Mouse (Mus musculus) spleen, postnatal 36 days (tissue): Measurements from ENCODE around the gene Pde10a.

Experiments used
- DNase-seq, 2 experiments: peaks; one replicate each; pipeline ENCODE4 v3.0.0; 2022; ENCODE audit warnings: low spot score in 2 of 2, mixed read lengths in 1 of 2

The Pde10a gene

DNA sequence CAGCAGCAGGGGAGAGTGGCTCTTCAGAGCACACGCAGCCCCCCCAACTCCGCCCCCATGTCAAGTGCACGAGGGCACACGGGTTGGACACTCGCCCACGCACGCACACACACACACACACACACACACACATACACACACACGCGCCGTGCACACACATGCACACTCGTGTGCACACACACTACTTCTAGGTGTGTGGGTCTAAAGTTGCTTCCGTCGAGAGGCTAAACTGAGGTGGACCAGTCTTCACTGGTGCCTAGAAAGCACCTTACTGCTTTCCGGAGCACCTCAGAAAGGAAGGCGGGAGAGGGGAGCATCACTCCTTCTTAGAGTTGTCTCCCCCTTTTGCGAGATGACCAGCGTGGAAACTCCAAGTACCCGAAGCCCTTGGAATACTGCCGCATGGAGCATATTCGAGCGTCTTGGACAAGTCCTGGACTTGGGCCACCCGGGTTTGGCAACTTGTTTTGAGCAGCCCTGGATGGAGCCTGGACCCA, at the start of gene Pde10a:
Pde10a (plus strand) TSS at position 148 of the 497 bp plus-strand sequence.
- DNase-seq: no peak

DNA sequence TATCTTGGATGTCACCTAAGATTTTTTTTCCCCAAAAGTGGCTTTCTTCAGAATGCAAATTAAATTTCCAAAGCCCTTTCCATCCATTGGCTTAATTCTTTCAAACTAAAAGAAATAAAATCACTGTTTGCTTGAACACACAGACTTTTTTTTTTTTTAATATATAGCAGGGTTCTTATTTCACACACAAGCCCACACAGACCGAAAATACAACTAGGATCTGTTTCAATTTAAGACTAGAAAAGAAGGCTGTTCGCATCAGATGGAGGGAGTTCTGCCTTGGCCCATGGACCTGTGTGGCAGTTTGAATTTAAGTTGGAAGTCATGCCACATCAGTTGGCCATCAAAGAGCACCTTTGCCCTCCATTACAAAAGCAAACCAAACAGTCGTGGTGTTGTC, 46.6 kb upstream of the Pde10a start:
- no peak for DNase-seq

DNA sequence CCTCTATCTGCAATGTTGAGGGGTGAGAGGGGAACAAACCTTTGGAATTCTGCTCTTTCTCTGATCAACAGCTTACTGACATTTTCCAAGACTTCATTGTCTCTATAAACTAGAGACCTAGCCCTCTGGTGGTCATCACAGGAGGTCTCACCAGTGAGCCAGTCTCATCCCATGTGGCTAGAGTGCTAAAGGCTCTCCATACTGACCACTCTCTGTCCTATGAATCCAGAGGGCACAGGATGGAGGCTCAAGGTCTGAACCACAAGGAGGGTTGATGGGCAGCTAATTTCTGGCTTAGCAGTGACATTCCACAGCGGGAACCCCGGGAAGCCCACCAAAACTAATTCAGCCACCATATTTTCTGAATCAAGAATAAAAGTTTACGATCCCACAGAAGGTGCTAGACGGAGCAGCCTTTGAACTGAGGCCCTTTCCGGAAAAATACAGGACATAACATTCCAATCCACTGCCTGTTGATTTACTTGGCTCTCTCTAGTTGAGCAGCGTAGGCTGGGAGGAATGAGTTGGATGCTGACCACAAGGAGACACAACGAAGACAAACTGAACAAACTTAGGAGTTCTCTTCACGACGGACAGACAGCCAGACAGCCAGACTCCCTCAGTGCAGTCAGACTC, 45.6 kb upstream of the Pde10a start:
- DNase-seq: no peak

DNA sequence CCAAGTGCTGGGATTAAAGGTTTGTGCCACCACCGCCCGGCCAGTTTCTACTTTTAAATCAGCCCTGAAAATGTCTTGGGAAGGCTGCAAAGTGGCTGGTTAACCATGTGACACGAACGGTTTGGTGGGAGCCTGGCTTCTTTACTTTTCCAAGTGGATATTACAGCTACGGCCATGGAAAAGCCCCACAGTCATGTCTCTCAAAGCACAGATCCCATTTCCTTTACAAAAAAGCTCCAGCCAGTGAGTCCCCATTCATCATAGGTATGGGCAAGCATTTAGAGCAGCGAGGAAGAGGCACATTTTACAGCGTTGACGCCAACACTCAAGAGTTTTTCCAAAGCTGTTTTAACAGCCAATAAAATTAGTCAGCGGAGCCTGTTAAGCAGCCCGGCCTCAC, 43.4 kb upstream of the Pde10a start:
- DNase-seq: no peak

DNA sequence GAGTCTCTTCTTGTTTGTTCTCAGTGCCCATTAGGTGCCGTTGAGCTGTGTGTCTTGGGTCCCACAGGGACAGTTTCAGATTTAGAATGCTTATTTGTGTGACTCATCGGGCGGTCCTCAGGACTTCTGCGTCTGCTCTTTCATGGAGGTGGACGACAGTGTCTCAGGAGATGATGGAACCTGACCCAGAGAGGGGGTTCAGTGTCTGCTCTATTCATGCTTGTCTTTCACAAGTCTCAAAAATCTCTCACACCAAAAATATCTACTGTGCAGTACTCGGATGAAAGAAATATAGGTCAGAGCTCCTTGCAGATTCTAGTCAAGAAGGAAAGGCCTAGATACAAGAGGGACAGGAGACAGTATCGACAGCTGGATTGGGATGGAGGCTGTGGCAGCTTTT, 42.3 kb upstream of the Pde10a start:
- no peak for DNase-seq

DNA sequence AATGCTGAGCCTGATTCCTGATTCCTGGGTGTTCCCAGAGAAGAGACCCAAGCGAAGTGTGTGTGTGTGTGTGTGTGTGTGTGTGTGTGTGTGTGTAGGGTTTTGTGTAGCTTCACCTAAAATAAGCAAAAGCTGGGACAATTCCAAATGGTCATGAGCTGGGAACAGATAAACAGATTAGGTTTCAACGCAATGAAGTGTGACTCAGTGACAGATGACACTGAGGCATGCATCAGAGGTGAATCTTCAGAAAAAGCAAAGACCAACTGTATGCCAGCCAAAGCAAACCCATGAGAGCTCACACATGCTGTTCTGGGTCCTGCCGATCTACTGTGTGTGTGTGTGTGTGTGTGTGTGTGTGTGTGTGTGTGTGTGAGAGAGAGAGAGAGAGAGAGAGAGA, 40.9 kb upstream of the Pde10a start:
- DNase-seq: no peak

DNA sequence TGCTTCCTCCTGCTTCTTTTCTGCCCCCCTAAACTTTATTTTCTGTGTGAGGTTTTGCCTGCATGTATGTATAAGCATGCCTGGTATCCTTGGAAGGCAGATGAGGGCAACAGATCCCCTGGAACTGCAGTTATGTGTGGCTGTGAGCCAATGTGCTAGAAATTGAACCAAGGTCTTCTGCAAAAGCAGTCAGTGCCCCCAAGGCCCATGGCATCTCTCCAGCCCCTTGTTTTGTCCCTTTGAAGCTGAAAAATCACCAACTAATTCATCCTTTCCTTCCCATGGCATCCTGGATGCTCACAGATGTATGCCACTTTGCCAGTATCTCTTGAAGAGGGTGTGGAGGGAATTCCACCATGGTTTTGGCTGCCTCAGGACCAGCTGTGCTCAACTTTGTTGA, 40.0 kb upstream of the Pde10a start:
- no peak for DNase-seq

DNA sequence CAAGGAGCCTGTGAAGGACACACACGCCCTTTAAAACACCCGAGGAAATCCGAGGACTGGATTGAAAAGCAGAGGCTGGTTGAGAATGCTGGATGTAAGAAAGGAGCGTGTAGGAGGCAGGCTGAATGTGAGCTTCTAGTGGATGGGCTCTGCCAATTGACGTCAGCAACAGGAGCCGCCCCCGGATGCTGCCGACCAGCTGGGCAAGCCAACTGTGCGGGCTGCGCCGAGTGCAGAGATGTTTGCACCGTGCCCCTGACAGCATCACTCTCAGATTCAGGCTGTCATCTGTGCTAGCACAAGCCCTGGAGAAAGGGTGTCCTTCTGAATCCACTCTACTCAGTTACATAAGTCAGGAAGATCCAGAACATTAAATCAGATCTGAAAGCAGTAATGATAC, 37.3 kb upstream of the Pde10a start:
- DNase-seq: no peak

DNA sequence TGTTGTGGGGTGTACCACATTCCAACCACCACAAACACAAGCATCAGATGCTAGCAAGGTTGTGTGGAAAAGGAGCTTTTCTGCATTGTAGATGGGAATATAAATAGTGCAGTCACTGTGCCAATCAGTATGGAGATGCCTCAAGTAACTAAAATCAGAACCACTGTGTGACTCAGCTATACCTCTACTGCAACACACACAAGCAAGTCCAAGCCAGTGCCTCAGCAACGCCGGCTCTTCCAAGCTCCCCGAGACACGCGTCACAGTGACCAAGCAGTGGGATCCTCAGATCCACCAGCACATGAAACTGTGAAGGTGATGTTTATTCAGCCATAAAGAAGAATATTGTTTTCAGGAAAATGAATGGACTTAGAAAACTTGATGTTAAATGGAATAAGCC, 34.2 kb upstream of the Pde10a start:
- DNase-seq: no peak

DNA sequence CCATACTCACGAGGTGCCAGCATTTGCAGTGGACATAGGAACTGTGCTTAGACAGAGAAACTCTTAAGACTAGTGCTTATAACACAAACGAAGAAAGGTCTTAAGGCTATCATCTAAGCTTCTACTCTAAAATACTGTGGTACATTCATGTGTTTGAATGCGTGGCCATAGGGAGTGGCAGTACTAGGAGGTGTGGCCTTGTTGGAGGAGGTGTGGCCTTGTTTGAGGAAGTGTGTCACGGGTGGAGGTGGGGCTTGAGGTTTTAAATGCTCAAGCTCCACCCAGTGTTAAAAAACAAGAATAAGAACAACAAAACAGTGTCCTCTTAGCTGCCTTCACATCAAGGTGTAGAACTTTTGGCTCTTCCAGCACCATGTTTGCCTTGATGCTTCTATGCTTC, 31.7 kb upstream of the Pde10a start:
- DNase-seq: no peak

DNA sequence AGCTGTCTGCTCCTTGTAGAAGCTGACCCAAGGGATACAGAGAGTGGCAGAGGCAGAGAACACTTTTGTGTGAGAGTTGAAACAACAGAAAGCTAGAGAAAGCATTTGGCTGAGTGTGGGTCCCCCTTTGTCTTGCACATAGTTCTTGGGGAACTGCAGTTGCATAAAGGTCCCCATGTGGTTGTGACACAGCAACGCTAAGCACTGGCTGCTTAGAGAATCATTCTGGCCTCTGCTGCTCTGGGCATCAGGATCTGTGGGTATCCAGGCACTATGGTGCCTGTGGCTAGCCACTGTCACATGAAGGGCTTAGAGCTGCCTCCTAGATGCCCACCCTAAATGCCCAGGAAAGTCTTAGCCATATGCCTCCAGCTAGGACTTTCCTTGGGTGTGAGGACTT, 27.0 kb upstream of the Pde10a start:
- no peak for DNase-seq

DNA sequence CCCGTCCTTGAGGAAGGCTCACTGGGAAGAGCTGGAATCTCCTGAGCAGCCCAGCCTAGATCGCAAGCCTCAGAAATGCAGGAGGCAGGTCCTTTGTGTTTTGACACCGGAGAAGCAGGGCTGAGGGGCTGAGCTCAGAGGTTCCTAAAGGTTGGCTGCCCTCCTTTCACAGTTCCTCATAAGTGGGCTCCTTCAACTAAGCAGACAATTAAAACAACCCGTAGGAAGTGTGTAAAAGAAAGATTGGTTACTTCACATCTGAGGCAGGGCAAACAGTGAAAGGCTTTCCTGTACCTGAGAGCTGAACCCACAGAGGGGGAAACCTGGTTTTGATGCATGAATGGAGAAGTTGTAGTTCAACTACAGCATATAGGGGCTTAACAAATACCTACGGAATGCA, 26.5 kb upstream of the Pde10a start:
- DNase-seq: no peak

DNA sequence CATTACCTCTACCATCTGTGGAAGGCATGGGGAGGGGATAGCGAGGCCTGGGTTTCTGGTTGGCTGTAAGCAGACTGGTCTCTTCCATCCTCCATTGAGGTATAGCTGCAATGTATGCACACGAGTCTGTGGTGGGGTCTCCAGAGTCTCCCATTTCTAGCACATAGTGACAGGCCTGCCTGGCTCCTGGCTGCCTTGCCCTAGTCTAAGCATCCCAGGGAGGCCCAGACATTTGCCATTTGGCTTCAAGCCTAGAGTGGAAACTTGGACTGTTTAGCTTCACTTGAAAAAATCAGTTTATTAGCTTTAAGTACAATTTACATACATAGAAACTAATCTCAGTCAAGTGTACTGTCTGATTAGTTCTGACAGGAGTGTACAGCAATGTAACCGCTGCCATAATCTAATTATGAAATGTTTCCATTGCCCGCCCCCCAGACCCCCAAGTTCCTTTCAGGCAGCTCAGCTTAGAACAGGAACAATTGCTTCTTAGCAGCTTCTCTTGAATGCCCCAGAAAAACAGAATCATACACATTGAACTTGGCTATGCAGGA, 25.5 kb upstream of the Pde10a start:
- DNase-seq: no peak

DNA sequence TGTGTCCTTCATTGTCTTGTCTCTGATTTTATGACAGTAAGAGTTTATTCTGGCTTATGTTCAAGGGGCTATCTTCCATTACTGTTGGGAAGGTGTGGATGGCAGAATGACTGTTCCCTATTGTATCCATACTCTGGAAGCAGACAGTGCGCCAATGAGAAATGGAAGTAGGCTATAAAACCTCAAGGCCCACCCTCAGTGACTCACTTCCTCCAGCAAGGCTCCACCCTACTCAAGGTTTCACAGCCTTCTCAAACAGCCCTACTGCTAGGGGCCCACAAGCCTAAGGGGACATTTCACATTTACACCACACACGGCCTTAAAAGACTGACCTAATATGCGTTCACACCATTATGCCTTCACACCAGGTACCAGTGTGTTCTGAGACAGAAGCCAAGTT, 20.8 kb upstream of the Pde10a start:
- DNase-seq: no peak

DNA sequence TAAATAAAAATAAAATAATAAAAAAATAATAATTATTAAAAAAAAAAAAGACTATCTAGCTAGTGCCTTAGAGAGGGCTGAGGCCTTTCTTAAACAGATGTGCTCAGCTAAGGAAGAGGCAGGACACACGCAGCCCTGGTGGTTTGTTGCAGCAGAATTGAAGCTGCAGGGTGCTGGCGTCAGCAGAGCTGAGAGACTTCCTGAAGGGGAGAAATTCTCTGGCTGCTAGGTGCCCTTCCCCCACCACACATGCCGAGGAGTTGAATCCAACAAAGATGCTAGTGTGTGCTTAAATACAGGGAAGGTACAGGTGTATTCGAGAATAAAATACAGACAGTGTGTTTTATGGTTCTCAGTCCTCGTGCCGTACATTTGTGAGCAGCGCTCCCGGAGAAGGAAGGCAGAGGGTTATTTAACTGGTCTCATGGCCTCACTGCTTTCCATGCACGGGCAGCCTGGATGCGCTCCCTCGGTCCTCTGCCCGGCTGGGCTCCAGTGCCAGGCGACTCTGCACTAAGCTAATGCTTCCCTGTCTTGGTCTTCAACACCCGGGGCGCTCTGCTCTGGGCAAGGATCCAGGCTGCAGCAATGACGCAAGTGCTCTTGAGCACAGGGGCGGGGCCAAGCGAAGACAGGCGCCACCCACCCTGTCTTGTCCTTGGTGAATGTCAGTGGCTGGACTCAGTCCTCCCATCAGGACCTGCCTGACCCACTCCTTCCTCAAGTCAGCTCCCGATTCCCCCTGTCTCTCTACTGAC, 19.3 kb upstream of the Pde10a start:
- peak; percentile 21 to 29 for DNase-seq

DNA sequence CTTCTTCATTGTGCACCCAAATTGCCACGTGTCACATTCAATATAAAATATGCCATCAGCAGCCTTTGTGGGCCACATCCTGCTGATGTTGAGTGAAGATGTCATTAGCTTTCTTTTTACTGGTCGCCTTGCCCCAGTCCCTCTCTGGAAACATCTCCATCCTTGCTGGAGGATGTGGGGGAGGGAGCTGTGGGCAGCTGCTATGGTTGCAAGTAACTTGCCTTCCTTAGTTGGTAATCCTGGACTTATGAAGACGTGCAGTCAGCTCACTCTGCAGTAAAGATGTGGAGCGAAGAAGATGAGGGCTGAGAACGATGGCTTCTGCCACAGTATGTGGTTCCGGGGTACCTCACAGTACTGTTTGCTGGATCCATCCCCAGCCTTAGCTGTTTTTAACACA, 18.4 kb upstream of the Pde10a start:
- no peak for DNase-seq

DNA sequence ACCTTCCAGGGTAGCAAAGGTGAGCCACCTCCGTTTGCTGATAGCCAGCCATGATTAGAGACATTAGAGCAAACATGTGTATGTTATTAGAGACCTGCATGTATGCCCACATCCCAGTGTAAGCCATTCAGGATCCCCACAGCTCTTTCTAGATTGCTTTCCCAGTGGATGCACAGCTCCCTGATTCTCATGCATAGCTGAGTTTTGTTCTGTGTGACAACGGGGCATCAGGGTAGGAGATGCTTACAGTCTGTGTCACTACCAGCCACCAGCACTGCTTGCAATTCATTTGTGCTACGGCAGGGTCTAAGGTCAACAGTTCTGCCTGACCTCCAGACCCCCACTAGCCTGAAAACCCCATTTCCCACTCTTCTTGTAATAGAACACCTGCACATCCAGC, 17.5 kb upstream of the Pde10a start:
- DNase-seq: no peak

DNA sequence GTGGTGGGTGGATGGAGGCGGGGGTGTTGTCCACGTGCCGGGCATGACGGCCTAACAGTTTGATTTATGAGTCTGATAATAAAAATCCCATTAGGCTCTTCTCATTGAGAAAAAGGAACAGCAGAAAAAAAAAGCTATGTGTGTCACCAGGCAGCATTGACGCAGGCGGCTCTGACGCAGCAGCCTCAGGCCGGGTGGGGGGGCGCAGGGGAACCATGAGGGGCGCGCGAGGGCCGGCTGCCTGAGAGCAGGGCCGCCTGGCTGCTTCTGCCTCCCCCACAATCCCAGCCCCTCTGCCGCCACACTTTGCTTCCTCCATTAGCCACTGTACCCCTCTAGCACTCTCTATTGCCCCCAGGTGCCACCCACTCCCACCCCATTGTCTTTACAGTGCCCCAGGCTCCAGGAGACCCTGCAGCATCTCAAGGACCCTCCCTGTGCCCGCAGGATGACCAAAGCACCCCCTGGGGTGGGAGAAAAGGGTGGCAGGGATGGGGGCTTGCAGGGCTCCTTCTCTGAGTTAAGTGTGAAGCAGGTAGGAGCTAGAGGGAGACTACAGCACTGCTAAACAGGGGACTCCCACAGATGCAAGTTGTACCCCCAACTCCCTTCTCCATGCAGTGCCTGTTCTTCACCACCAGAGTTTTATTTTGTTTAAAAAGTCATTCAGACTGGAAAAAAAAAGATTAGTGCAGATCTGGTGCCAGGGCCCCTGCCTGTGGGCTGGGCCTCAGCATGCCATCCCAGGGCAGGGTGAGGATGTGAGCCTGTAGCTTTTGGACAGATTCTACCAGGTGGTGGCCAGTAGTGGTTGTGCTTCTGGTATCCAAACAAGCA, 16.6 kb upstream of the Pde10a start:
- no peak for DNase-seq

DNA sequence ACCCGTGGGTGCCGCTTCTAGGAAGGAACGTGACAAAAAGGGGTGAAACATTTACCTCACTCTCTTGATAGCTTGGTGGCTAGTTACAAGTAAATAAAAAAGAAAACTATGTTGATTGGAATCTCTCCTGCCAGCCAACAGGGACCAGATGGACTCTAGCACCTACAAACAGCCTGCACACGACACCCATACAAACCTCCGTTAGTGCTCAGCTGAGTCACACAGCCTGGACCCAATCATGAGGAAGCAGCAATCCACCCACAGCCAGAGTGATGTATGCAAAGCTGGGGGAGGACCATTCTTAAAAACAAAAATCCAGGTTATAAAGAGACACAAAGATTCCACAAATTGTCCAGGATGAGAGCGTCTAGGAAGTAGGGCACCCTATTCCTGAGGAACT, 9.2 kb upstream of the Pde10a start:
- no peak for DNase-seq

DNA sequence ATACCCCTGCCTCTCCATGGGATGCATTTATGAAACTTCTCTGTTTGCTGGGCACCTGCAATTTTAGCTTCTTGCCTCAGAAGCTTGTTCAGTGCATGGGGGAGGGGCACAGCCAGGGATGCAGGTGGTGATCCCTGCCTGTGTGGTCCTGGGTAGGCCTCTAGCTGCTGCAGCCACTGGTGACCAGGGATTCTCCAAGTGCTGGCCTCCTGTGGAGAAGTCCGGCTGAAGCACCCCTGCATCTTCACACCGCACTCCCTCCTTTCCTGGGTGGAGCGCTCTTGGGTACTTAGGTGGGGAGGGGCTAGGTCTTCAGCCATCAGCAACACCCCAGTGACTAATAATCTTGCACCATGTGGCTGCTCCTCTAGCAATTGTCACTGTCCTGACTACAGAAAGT, 1.2 kb upstream of the Pde10a start:
- DNase-seq: no peak

DNA sequence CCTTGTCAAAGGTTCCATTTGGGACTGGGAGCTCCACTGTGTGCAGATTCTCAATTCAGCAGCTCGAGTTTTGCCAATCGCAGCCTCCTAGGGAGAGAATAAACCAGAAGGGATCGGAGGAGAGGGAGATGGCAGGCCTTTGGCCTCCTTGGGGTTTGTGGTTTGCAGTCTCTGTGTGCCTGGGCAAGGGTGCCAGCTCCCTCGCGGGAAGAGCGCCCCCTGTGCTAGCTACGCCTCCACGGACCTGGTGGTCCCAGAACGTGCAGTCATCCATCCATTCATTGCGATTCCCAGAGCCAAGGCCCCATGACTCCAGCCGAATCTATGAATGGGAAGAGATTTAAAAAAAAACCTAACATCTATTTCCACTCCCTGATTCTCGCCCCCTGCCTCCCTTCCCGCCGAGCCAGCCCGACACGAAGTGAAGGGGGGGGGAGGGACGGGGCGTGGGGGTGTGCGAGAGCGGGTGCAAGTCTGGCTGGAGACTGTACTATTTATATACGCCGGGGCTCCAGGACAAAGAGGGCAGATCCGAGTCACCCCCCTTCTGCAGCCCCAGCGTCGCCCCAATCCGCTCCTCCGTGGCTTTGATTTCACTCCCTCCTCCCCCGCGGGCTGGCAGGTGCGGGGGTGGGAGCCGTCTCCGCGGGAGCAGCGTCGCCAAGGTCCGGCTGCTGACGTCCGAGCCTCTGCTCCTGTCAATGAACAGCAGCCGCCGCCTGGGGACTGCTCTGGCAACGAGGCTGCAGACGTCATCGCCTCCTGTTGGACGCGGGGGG, 596 bp upstream of the Pde10a start:
- no peak for DNase-seq
